Mouse (Mus musculus) activated CD4-positive, CD25-positive, alpha-beta regulatory T cell, adult 9 weeks (primary cell): ENCODE data around the gene BC107364. TPM values are rescaled to one million over a fixed set of nuclear protein-coding genes. Genes with fewer than 3 reads are reported as not detected.

Source experiments
- polyA plus RNA-seq: library from polyadenylated mRNA; unstranded; fragments of 100-300 nt; shearing (Covaris generic); gene quantifications from one replicate; pipeline ENCODE4 v1.2.1, GENCODE M21; 2017

Gene BC107364
- polyA plus RNA-seq = not detected

DNA sequence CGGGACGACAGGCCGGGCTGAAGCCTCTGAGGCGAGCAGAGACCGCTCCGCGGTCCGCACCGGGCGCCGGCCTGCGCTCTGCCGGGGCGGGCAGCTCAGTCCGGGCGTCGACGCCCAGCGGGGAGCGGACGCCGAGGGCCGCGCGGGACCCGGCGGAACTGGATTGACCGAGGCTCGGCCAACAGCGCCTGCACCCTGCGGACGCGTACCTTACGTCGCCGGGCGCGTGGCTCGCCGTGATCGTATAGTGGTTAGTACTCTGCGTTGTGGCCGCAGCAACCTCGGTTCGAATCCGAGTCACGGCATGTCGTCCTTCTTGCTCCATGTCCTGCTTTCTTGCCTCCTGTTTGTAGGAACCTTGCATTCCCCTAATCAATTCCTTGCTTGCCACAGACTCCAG, at the start of gene BC107364:
TSS of gene BC107364 (minus strand) at position 45 of the 400 bp plus-strand sequence.

Other genes starting within 250 kb of the BC107364 start
- gene Bola1, start 232.6 kb downstream of the BC107364 start, polyA plus RNA-seq = 28.8 TPM
- not detected for gene Hist2h2ab, start 232.4 kb downstream of the BC107364 start, polyA plus RNA-seq
- gene Hist2h2ac, start 231.4 kb downstream of the BC107364 start, polyA plus RNA-seq = 7.6 TPM
- 3.7 TPM for gene Hist2h2be, start 231.2 kb downstream of the BC107364 start, polyA plus RNA-seq
- 0.53 TPM for gene Hist2h3c2, start 213.2 kb downstream of the BC107364 start, polyA plus RNA-seq
- 45.7 TPM for gene Hist2h2aa2, start 212.0 kb downstream of the BC107364 start, polyA plus RNA-seq
- 0.62 TPM for gene Hist2h2aa1, start 206.8 kb downstream of the BC107364 start, polyA plus RNA-seq
- gene Hist2h3c1, start 205.6 kb downstream of the BC107364 start, polyA plus RNA-seq = not detected
- gene Hist2h4, start 189.0 kb downstream of the BC107364 start, polyA plus RNA-seq = 4.1 TPM
- gene Hist2h3b, start 183.7 kb downstream of the BC107364 start, polyA plus RNA-seq = not detected
- 6.5 TPM for gene Hist2h2bb, start 182.6 kb downstream of the BC107364 start, polyA plus RNA-seq
- 0.17 TPM for gene Fcgr1, start 158.3 kb downstream of the BC107364 start, polyA plus RNA-seq
- not detected for gene Hfe2, start 72.9 kb upstream of the BC107364 start, polyA plus RNA-seq
- 950 TPM for gene Txnip, start 105.7 kb upstream of the BC107364 start, polyA plus RNA-seq
- 1.3 TPM for gene Gm16253, start 124.7 kb upstream of the BC107364 start, polyA plus RNA-seq
- gene Polr3gl, start 141.9 kb upstream of the BC107364 start, polyA plus RNA-seq = 22.8 TPM
- gene Ankrd34a, start 144.3 kb upstream of the BC107364 start, polyA plus RNA-seq = 0.17 TPM
- gene Lix1l, start 148.8 kb upstream of the BC107364 start, polyA plus RNA-seq = 0.26 TPM
- gene Rbm8a, start 177.6 kb upstream of the BC107364 start, polyA plus RNA-seq = 270 TPM
- gene Pex11b, start 183.1 kb upstream of the BC107364 start, polyA plus RNA-seq = 67.2 TPM
- not detected for gene Gm42957, start 183.2 kb upstream of the BC107364 start, polyA plus RNA-seq
- 0.28 TPM for gene Itga10, start 193.3 kb upstream of the BC107364 start, polyA plus RNA-seq
- 0.09 TPM for gene Ankrd35, start 217.8 kb upstream of the BC107364 start, polyA plus RNA-seq
- gene Pias3, start 244.1 kb upstream of the BC107364 start, polyA plus RNA-seq = 22.6 TPM